Mouse (Mus musculus) testis, adult 2 months (tissue): ENCODE data around the gene Runx2. TPM values are rescaled to one million over a fixed set of nuclear protein-coding genes. Genes with fewer than 3 reads are reported as not detected.

Experiments
- H3K27ac ChIP-seq: fragments of 200-500 bp; 2 replicates; pipeline ENCODE4 v1.5.1; 2012; ENCODE audit warnings: low read depth, low read length; ENCODE audit not compliant: control insufficient read depth, insufficient read depth
- H3K27me3 ChIP-seq: fragments of 200-500 bp; 2 replicates; pipeline ENCODE4 v1.6.1; 2012; ENCODE audit warnings: mild to moderate bottlenecking, low read length, moderate library complexity; ENCODE audit not compliant: control insufficient read depth, insufficient read depth
- H3K36me3 ChIP-seq: fragments of 200-500 bp; 2 replicates; pipeline ENCODE4 v1.6.1; 2012; ENCODE audit warnings: mild to moderate bottlenecking, low read length; ENCODE audit not compliant: control insufficient read depth, insufficient read depth
- H3K4me1 ChIP-seq: fragments of 200-500 bp; 2 replicates; pipeline ENCODE4 v1.6.1; 2012; ENCODE audit warnings: low read length; ENCODE audit not compliant: control insufficient read depth, insufficient read depth
- H3K4me3 ChIP-seq: fragments of 200-500 bp; 2 replicates; pipeline ENCODE4 v1.5.1; 2012; ENCODE audit warnings: low read depth, mild to moderate bottlenecking, low read length, moderate library complexity, mixed read lengths; ENCODE audit not compliant: control insufficient read depth
- CTCF ChIP-seq: fragments of 200-500 bp; IDR thresholded peaks from 2 replicates; pipeline ENCODE4 v1.5.1; 2012; ENCODE audit warnings: low read depth, mild to moderate bottlenecking, inconsistent platforms, low read length, moderate library complexity; ENCODE audit not compliant: control insufficient read depth, insufficient read depth, insufficient replicate concordance
- POLR2A ChIP-seq: fragments of 200-500 bp; IDR thresholded peaks from 2 replicates; pipeline ENCODE4 v1.6.1; 2012; ENCODE audit warnings: low read depth, mild to moderate bottlenecking, inconsistent platforms, low read length, moderate library complexity; ENCODE audit not compliant: control insufficient read depth
- polyA plus RNA-seq: library from polyadenylated mRNA; depleted of rRNA; stranded (reverse); fragments of >200 nt; gene quantifications from 2 replicates; pipeline ENCODE4 v1.2.3, GENCODE M21; 2012

The Runx2 gene
- polyA plus RNA-seq, 1 experiment: 10.4 TPM

GRCm38 (mm10) chr17:44588020-44588419 is 226.6 kb downstream of the Runx2 start:
- no peak for TF ChIP-seq POLR2A
- TF ChIP-seq CTCF: no peak
- Histone ChIP-seq H3K4me3 (no peak overlapping the region), H3K4me1 (no peaks in the 10 kb centered on the region), H3K27ac (no peak overlapping the region), H3K36me3 (no peaks in the 10 kb centered on the region), H3K27me3 (no peaks in the 10 kb centered on the region)

- no peak for TF ChIP-seq POLR2A
- TF ChIP-seq CTCF: no peak
- Histone ChIP-seq H3K27ac (no peak overlapping the region), H3K4me3 (no peak overlapping the region)
These were observed 228.4 kb downstream of the Runx2 start for GRCm38 (mm10) chr17:44586196-44586595.

GRCm38 (mm10) chr17:44584781-44585180 is 229.8 kb downstream of the Runx2 start:
- no peaks in the 10 kb centered on the region for H3K27me3 ChIP-seq
- no peak for TF ChIP-seq CTCF
- no peak for TF ChIP-seq POLR2A
- no peak overlapping the region for H3K4me3 ChIP-seq
- no peaks in the 10 kb centered on the region for H3K36me3 ChIP-seq
- H3K27ac ChIP-seq: no peak overlapping the region
- no peaks in the 10 kb centered on the region for H3K4me1 ChIP-seq

More at GRCm38 (mm10) chr17:44586196-44586595, 228.4 kb downstream of the Runx2 start:
- H3K36me3 ChIP-seq: no peaks in the 10 kb centered on the region
- no peaks in the 10 kb centered on the region for H3K27me3 ChIP-seq
- H3K4me1 ChIP-seq: no peaks in the 10 kb centered on the region

GRCm38 (mm10) chr17:44577791-44578190 is 236.8 kb downstream of the Runx2 start:
- Histone ChIP-seq H3K27ac (no peak overlapping the region), H3K4me1 (no peaks in the 10 kb centered on the region), H3K4me3 (no peak overlapping the region), H3K27me3 (no peaks in the 10 kb centered on the region), H3K36me3 (no peaks in the 10 kb centered on the region)
- TF ChIP-seq CTCF (no peak), POLR2A (no peak)

DNA sequence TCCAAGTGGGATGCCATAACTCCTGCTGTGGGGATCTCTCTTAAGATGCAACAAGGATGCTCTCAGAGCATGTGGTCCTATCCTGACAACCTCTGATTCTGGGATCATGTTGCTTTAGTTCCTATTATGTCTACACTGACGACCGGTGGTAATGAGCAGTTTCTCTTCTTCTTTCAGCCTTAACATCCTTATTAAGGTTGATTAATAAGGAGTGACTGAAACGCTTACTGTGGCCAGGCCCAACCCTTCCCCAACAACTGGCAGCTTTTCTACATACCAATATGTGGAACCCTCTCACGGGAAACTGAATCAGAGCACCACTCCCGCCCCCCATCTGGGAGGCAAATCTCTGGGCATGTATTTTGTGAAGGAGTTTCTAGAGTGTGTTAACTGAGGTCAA is 243.7 kb downstream of the Runx2 start:
- Histone ChIP-seq H3K36me3 (no peaks in the 10 kb centered on the region), H3K4me3 (no peak overlapping the region), H3K4me1 (no peaks in the 10 kb centered on the region), H3K27me3 (no peaks in the 10 kb centered on the region), H3K27ac (no peak overlapping the region)
- TF ChIP-seq POLR2A: no peak

DNA sequence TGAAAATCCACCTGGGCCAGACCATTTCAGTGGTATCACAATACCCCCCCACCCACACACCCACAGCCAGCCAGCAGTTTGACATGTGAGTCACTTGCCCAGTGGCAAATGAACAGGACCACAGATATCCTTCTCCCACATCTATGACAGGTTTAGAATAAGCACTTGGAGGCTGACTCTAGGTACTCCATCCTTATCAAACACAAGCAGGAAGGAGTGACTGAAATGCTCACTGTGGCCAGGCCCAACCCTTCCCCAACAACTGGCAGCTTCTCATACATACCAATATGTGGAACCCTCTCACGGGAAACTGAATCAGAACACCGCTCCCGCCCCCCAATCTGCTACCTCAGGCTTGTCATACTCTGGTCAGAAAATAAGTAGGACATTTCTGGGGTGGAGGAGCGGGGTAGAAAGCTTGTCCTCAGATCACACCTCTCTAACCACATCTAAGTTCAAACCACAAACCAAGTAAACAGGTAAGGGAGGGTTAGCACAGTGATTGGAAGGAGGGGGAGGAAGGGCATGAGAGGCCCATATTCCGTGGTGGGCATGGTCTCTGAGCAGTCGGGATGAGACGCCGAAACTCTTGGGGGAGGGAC is 245.5 kb downstream of the Runx2 start:
- H3K36me3 ChIP-seq: no peaks in the 10 kb centered on the region
- no peaks in the 10 kb centered on the region for H3K27me3 ChIP-seq
- no peak for TF ChIP-seq POLR2A
- no peak for TF ChIP-seq CTCF
- no peak overlapping the region for H3K27ac ChIP-seq
- no peaks in the 10 kb centered on the region for H3K4me1 ChIP-seq
- H3K4me3 ChIP-seq: no peak overlapping the region

DNA sequence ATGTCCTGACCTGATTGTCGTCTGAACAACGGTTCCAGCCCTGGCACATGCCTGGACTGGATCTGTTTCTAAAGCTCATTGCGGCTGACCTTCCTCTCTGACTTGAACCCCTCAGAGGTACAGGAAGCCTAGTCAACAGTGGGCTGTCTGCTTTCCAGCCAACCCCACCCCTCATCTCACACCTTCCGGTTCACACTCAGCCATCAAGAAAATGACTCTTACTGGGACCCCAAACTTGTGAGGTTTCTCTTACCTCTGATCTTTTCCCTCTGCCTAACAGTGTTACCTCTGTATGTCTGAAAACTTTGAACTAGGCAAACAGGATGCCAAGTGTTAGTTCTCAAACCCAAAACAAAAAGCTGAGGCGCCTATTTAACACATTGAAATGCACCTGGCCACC is 247.6 kb downstream of the Runx2 start:
- Histone ChIP-seq H3K4me3 (no peak overlapping the region), H3K27ac (no peak overlapping the region), H3K4me1 (no peaks in the 10 kb centered on the region), H3K36me3 (no peaks in the 10 kb centered on the region), H3K27me3 (no peaks in the 10 kb centered on the region)
- TF ChIP-seq CTCF (no peak), POLR2A (no peak)

DNA sequence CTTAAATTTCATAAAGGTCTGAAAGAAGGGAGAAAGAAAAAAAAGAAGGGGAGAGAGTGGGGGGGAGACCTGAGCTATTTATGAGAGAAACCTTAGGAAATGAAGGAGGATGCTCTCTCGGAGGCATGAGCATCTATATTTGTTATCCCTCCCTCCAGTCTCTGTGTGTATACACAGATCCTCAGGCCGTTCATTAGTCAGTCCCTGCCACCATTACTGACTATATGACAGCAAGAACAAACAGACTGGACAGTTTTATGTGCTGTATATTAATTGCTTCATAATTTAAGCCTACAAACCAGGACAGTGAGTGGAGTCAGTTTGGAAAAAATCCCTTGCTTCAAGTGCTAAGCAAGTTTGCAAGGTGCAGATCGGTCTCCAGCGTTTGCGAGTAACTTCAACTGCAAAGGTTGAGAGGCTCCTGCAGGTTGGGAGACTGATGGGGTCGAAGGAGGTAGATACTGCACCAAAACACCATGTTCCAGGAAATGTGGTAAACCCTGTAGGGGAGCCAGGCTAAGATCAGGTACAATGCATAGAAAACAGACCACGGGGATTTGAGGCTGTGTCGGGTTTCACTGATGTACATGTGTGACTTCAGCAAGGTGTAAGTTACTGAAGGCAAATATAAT is 248.6 kb downstream of the Runx2 start:
- Histone ChIP-seq H3K4me1 (no peaks in the 10 kb centered on the region), H3K27me3 (no peaks in the 10 kb centered on the region), H3K36me3 (no peaks in the 10 kb centered on the region), H3K27ac (no peak overlapping the region), H3K4me3 (no peak overlapping the region)
- TF ChIP-seq CTCF: no peak
- no peak for TF ChIP-seq POLR2A
